Mouse (Mus musculus) bone marrow macrophage, adult 2 months (primary cell): Measurements from ENCODE around the gene Rad51b. TPM values are rescaled to one million over a fixed set of nuclear protein-coding genes. Genes with fewer than 3 reads are reported as not detected.

ENCODE experiments used
- H3K27ac ChIP-seq: 2 replicates; pipeline ENCODE4 v1.5.1; 2012; ENCODE audit warnings: low read depth, low read length; ENCODE audit not compliant: insufficient read depth
- H3K4me1 ChIP-seq: 2 replicates; pipeline ENCODE4 v1.6.1; 2012; ENCODE audit warnings: low read length; ENCODE audit not compliant: control insufficient read depth, insufficient read depth
- H3K4me3 ChIP-seq: 2 replicates; pipeline ENCODE4 v1.5.1; 2012; ENCODE audit warnings: mild to moderate bottlenecking, low read length, moderate library complexity; ENCODE audit not compliant: insufficient read depth
- CTCF ChIP-seq: IDR thresholded peaks from 2 replicates; pipeline ENCODE4 v1.5.1; 2012; ENCODE audit warnings: low read depth, mild to moderate bottlenecking, low read length, moderate library complexity
- POLR2A ChIP-seq: IDR thresholded peaks from 2 replicates; pipeline ENCODE4 v1.6.1; 2012; ENCODE audit warnings: mild to moderate bottlenecking, low read depth, low read length, borderline replicate concordance
- polyA plus RNA-seq: library from polyadenylated mRNA; stranded (reverse); fragments of >200 nt; gene quantifications from 2 replicates; pipeline ENCODE4 v1.2.4, GENCODE M21; 2012; ENCODE audit not compliant: missing spikeins, insufficient read depth, insufficient read length

Gene Rad51b
- polyA plus RNA-seq, 1 experiment = 2.8 TPM

DNA sequence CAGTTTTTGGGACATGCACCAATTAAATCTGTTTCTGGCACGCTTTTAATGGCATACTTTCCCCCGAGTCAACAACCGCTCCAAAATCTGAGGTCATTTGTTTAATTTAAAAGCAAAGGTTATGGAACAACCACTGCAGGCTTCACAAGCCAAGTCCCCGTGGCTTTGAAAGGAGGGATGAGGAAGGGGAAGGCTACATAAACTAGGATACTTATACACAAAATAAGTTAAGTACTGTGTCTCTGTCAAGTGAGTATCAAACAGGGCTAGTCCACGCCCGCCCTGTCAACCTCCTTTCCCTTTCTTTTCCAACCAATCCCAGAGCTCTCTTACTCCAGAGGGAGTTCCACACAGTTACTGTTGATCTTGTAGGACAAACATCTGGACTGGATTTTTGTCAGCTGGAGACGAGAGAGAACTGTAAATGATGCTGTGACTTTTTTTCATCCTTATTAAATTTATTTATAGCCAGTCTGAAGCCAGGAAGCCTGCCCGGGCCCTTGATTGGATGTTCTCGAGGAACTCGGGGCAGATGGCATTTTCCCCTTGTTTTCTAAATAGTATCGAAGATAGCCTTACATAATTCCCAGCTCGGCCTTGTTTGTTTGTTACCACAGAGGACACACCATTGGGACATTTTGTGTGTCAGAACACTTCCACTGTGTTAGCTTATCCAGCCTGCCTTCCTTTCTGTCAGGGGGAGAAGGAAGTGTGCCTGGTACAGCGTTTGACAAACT, 378.5 kb downstream of the Rad51b start:
- H3K27ac ChIP-seq = no peak overlapping the region
- no peak overlapping the region for H3K4me3 ChIP-seq
- H3K4me1 ChIP-seq = peaks cover 3% of the 10 kb centered on the region
- TF ChIP-seq POLR2A (no peak), CTCF (no peak)

DNA sequence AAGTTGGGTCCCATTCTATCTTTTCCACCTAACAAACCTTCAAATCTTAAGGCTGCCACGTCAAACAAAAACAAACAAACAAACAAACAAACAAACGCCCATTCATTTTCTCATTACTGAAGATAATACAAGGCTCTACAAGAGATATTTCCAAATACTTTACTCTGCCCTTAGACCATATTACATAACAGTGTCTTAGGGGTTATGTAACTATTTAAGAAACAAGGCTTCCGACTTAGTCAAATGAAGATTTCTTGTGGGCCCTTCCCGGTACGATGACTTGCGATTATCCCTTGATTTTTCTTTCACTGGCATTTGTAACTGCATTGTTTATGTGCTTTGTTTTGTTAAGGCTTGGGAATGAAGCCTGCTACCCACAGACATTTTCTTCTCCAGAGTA, 379.2 kb downstream of the Rad51b start:
- peaks cover 3% of the 10 kb centered on the region for H3K4me1 ChIP-seq
- H3K4me3 ChIP-seq = no peak overlapping the region
- TF ChIP-seq POLR2A = no peak
- no peak for TF ChIP-seq CTCF
- no peak overlapping the region for H3K27ac ChIP-seq

DNA sequence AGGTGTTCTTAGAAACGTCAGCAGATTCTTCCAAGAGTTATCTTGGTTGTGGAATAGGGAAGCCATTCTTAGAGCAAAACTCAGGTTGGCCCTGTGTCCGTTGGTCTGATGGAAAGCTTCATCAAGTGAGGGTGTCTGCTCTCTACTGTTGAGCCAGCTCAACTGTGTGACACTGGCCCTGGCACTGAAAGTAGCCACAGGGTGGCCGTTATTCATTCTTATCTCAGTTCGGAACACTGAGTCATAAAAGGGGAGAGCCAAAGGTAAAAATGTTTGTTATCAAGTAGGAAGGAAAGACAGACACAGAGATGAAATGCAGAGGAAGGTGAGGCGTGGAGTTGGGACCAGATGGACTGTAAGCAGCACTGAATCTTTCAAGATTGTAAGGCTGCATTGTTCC, 379.8 kb downstream of the Rad51b start:
- TF ChIP-seq CTCF = no peak
- no peak for TF ChIP-seq POLR2A
- no peak overlapping the region for H3K4me3 ChIP-seq
- H3K4me1 ChIP-seq = peaks cover 3% of the 10 kb centered on the region
- no peak overlapping the region for H3K27ac ChIP-seq

DNA sequence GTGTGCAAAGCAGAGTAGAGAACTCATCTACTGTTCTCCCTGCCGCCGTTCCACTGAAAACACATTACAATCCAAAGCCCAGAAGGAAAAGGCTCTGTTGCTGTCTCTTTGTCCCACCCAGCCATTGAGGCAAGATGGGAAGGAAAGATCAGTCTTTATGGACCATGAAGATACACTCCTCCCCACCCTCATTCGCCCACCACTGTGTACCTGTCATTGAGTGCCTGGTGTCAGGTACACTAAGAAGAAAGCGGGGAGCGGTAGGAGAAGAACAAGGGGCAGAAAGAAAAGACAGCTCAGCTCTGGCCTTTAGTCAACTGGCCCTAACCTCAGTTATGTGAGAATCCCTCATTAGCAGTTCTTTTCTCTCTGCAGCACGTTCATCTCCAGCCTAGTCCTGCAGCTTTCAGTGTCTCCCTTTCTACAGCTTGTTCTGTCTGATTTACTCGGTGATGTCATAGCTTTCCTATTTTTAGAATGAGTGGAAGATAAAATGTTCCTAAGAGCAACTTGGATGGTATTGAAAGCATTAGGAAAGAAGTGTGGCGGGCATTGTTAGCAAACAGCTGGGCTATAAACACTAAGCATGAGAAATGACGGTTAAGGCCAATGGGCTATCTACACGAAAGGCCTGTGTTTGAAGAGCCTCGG, 382.3 kb downstream of the Rad51b start:
- no peak overlapping the region for H3K4me3 ChIP-seq
- TF ChIP-seq POLR2A (no peak), CTCF (no peak)
- no peak overlapping the region for H3K27ac ChIP-seq
- H3K4me1 ChIP-seq = peaks cover 7% of the 10 kb centered on the region

DNA sequence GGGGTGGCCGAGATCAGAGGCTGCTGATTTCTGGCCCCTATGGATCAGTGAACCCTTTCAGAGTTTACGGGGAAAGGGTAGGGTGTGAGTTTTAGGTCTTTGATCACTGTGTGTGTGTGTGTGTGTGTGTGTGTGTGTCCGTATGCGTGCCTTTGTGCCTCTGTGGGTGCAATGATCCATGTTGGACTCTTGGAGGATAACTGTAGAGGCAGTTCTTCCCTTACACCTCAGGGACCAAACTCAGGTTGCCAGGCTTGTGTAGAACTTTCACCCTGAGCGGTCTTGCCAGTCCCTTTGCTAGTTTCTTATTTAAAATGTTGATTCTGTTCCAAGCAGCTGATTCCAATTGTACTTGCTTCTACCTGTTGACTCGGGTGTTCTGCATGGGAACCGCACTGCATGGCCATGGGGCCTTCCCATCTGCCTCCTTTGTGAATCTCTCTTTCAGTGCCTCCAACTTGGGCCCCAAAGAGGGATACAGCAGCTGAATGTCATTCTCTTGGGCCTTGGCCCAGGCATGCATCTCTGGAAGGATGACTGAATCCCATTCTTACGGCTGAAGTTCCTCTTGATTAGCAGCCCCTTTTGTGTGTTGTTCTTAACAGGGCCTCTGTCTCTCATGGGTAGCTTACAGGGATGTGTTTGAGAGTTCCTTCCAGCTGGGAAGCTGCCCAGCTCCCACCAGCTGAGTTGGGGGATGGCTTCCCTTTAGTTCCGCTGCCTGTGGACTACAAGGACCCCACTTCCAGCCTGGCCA, 383.0 kb downstream of the Rad51b start:
- Histone ChIP-seq H3K4me1 (peaks cover 7% of the 10 kb centered on the region), H3K27ac (no peak overlapping the region), H3K4me3 (no peak overlapping the region)
- TF ChIP-seq CTCF (no peak), POLR2A (no peak)

DNA sequence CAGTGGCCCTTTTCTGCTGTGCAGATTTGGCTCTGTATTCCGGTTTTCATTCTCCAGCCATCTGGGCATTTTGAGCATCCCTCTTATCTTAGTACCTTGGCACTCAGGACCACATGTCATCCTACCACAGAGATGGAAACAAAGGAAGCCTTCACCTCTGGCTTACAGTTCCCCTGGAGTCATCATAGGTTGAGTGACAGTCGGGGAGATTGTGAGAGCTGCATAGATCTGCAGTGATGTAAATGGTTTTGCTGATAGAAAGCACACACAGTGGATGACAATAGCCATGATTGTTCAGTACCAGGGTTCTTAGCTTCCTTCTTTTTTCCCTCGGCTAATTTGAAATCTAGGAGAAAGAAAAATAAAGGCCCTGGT, 383.6 kb downstream of the Rad51b start:
- H3K27ac ChIP-seq = no peak overlapping the region
- no peak overlapping the region for H3K4me3 ChIP-seq
- peaks cover 7% of the 10 kb centered on the region for H3K4me1 ChIP-seq
- TF ChIP-seq POLR2A = no peak
- TF ChIP-seq CTCF = no peak

DNA sequence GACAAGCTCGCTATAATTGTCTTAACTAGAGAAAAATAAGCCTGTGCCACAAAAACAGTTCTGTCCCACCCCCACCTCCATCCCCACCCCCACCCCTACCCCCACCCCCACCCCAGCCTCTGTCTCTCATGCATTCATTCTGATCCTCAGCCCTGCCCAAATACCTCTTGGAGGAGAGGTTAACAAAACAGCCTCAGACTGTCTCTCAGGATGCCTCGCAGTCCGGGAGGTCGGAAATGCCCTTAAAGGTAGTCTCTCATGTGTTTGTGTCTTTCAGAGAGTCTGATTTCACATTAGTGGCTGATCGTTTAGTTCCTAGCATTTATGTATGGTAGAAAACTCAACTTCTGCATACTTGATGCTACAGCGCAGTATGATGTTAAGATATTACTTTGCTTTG, 384.5 kb downstream of the Rad51b start:
- no peak for TF ChIP-seq POLR2A
- TF ChIP-seq CTCF = no peak
- no peak overlapping the region for H3K4me3 ChIP-seq
- H3K4me1 ChIP-seq = peaks cover 7% of the 10 kb centered on the region
- H3K27ac ChIP-seq = no peak overlapping the region

DNA sequence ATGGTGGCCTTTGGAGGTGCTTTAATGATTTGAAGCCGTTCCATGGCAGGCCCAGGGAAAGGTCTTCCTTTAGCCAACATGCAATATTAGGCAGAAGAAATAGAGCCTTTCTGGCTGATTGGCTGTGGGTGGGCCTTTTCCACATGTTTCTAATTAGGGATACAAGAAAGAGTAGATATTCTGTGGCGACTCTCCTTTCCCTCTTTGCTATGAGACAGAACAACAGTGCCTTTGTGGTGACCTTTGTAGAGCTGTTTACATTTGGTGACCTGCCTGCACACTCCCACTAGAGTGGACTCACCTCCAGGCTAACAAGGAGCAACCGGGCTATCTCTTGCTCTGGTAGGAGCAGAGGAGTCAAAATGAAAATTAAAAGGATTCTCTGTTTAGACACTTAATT, 386.3 kb downstream of the Rad51b start:
- TF ChIP-seq CTCF (no peak), POLR2A (no peak)
- no peak overlapping the region for H3K27ac ChIP-seq
- H3K4me3 ChIP-seq = no peak overlapping the region
- H3K4me1 ChIP-seq = peaks cover 7% of the 10 kb centered on the region

DNA sequence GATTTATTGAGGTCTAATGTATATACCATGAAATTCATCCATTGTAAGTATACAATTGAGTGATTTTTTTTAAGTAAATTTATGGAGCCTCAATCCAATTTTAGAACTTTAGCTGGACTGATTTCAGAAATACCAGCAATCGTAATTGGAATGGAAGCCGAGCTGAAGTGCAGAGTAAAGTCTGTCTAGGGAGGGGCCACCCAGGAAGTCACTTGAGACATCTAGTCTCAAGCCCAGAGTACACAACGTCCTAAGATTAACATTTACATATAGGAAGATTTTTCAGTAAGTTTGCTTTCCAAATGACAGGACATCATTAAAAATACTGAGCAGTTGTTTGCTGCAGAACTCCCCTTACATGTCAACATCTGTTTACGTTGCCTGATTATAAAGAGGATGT, 386.7 kb downstream of the Rad51b start:
- TF ChIP-seq POLR2A (no peak), CTCF (no peak)
- H3K4me1 ChIP-seq = peaks cover 7% of the 10 kb centered on the region
- H3K4me3 ChIP-seq = no peak overlapping the region
- H3K27ac ChIP-seq = no peak overlapping the region

DNA sequence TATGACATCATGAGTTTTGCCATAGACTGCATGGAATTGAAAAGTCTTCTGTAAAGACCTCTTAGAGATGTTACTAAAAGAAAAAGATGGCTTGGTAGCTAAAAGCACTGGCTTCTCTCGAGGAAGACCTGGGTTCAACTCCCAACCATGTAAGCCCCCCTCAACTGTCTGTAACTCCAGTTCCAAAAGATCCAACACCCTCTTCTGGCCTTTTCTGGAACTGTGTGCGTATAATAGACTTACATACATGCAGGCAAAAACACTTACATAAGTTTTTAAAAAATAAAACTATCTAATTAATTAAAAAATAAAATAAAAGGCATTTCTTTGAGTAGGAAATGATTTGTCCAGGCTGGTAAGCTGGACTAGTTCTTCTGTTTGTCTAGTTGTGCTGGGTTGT, 387.3 kb downstream of the Rad51b start:
- TF ChIP-seq POLR2A = no peak
- TF ChIP-seq CTCF = no peak
- Histone ChIP-seq H3K4me3 (no peak overlapping the region), H3K27ac (no peak overlapping the region), H3K4me1 (peaks cover 4% of the 10 kb centered on the region)
